8 mouse cellular contexts compared by ENCODE assay signal in the genomic region with DNA sequence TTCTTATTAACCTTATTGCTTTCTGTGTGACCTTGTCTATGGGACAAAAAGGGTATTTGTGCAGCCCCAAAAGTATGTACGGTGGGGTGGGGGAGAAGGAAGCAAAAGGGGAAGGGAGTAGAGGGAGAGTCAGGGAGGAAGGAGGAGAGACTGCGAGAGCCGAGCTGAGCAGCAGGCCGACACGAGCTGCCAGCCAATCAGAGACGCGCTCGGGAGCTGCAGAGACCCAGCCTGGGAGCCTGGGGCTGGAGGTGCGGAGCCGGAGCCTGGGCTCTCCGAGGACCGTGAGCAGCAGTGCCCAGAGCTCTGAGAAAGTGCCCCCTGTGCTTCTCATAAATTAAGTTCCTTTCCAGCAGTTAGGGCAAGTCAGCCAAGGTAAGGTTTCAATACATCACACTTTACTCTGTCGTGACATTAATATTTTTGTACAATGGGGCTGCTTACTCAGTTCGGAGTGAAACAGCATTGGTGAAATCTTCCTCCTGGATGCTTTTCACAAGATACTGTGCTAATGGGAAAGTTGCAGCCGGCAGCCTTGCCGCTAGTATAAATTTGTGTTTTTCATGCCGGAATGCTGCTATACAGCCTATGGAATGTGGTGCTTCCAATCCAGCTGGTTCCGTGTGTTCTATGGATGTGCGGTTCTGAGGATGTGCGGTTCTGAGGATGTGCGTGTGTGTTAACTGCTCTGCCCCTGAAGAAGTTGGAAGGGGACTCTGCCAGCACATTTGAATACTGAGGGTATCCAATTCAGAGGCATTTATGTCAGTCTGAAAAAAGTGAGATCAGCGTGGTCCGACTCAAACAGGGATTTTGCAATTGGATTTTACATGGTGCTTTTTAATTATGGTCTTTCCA.
DNase-seq lines count a peak whose midpoint lies in the region; ATAC-seq and TF ChIP-seq lines count a peak whose summit lies in the region.

No protein-coding gene starts in this region.

- peak overlapping the region; percentile 48 for H3K9ac ChIP-seq in hindbrain, postnatal 0 days (replicated peaks; ENCODE audit: low read length)
- H3K9ac ChIP-seq in midbrain, embryonic 13.5 days (replicated peaks) = peak overlapping the region; percentile 65
- H3K9ac ChIP-seq in stomach, postnatal 0 days (ENCODE audit: low read length) = peak overlapping the region; percentile 41

- no peaks in the 10 kb centered on the region for H3K9me3 ChIP-seq in hindbrain, postnatal 0 days (ENCODE audit: low read length)
- H3K9me3 ChIP-seq in midbrain, embryonic 13.5 days = no peaks in the 10 kb centered on the region
- H3K9me3 ChIP-seq in stomach, postnatal 0 days (ENCODE audit: control insufficient read depth, low read length) = no peaks in the 10 kb centered on the region

- 2% methylated on average over 23 of the region's 23 CpGs for WGBS in hindbrain, postnatal 0 days
- WGBS in midbrain, embryonic 13.5 days = 4% methylated on average over 23 of the region's 23 CpGs
- 4% methylated on average over 23 of the region's 23 CpGs for WGBS in stomach, postnatal 0 days

- peak overlapping the region; percentile 46 for H3K4me3 ChIP-seq in hindbrain, postnatal 0 days (ENCODE audit: low read length)
- peak overlapping the region; percentile 56 for H3K4me3 ChIP-seq in midbrain, embryonic 13.5 days (replicated peaks)
- H3K4me3 ChIP-seq in stomach, postnatal 0 days (ENCODE audit: low read depth, low read length) = peak overlapping the region; percentile 36

- no peaks in the 10 kb centered on the region for H3K4me1 ChIP-seq in hindbrain, postnatal 0 days (ENCODE audit: insufficient read depth, low read length)
- peaks cover 16% of the 10 kb centered on the region for H3K4me1 ChIP-seq in midbrain, embryonic 13.5 days (replicated peaks)
- H3K4me1 ChIP-seq in stomach, postnatal 0 days (replicated peaks; ENCODE audit: control insufficient read depth, insufficient read depth) = no peaks in the 10 kb centered on the region

- no peak for TF ChIP-seq CTCF in hindbrain, postnatal 0 days (IDR thresholded peaks at IDR 0.05; ENCODE audit: low read depth)
- no peak for TF ChIP-seq CTCF in stomach, postnatal 0 days (IDR thresholded peaks at IDR 0.05; ENCODE audit: low read depth)

- no peaks in the 10 kb centered on the region for H3K27me3 ChIP-seq in hindbrain, postnatal 0 days (ENCODE audit: insufficient read depth, low read length)
- no peaks in the 10 kb centered on the region for H3K27me3 ChIP-seq in midbrain, embryonic 13.5 days
- H3K27me3 ChIP-seq in stomach, postnatal 0 days (ENCODE audit: control insufficient read depth, insufficient read depth, low read length) = no peaks in the 10 kb centered on the region

- no peaks in the 10 kb centered on the region for H3K36me3 ChIP-seq in hindbrain, postnatal 0 days (ENCODE audit: insufficient read depth, low read length)
- no peaks in the 10 kb centered on the region for H3K36me3 ChIP-seq in midbrain, embryonic 13.5 days
- no peaks in the 10 kb centered on the region for H3K36me3 ChIP-seq in stomach, postnatal 0 days (ENCODE audit: control insufficient read depth, insufficient read depth, low read length)

- TF ChIP-seq EP300 in stomach, postnatal 0 days (optimal IDR thresholded peaks at IDR 0.05) = no peak

- peak overlapping the region; percentile 74 for H3K4me2 ChIP-seq in hindbrain, postnatal 0 days (ENCODE audit: low read depth, low read length)
- H3K4me2 ChIP-seq in midbrain, embryonic 13.5 days (replicated peaks) = peak overlapping the region; percentile 75
- H3K4me2 ChIP-seq in stomach, postnatal 0 days (replicated peaks; ENCODE audit: low read depth) = peak overlapping the region; percentile 60

- intact Hi-C loops in left cerebral cortex, postnatal 4 days (cut with DNase I) = no loop called here

- peak overlapping the region; percentile 77 for H3K27ac ChIP-seq in hindbrain, postnatal 0 days
- H3K27ac ChIP-seq in midbrain, embryonic 13.5 days = peak overlapping the region; percentile 71
- H3K27ac ChIP-seq in stomach, postnatal 0 days (replicated peaks) = no peak overlapping the region

- ATAC-seq in hindbrain, postnatal 0 days = peak; percentile 97
- ATAC-seq in midbrain, embryonic 13.5 days = peak; percentile 100
- peak; percentile 87 for ATAC-seq in stomach, postnatal 0 days (ENCODE audit: low FRiP score, low TSS enrichment)

- peak; percentile 23 for DNase-seq in R1 (ENCODE audit: low read depth, low spot score)
- DNase-seq in cerebellum, adult 9-11 months = peak; percentile 94
- peak; percentile 64 to 75 for DNase-seq in frontal cortex, postnatal 10 days (ENCODE audit: low spot score in 2 of 2)
- DNase-seq in hindbrain, postnatal 0 days (ENCODE audit: low spot score) = peak; percentile 89
- DNase-seq in left cerebral cortex, postnatal 4 days = peak; percentile 82
- DNase-seq in stomach, postnatal 0 days (ENCODE audit: low spot score) = peak; percentile 52
- DNase-seq in thymus, postnatal 36 days = no peak

Comparison
In these comparisons a context has a peak if more than half of its experiments do, and no peak if none do; other contexts are left out.
1. DNase-seq: peak in R1 (single experiment), cerebellum, adult 9-11 months (single experiment), frontal cortex, postnatal 10 days (2 of 2), hindbrain, postnatal 0 days (single experiment), left cerebral cortex, postnatal 4 days (single experiment) and stomach, postnatal 0 days (single experiment); none in thymus, postnatal 36 days (0 of 2).
2. Peak in every context shown above with its lines, with median percentiles within 50 percentile points of each other: ATAC-seq, H3K4me2 ChIP-seq, H3K4me3 ChIP-seq and H3K9ac ChIP-seq.